Mouse (Mus musculus) MEL (cell line): ENCODE results near the gene Tunar. TPM values are rescaled to one million over a fixed set of nuclear protein-coding genes. Genes with fewer than 3 reads are reported as not detected.

Experiments used
- DNase-seq: peaks from one replicate; pipeline ENCODE4 v3.0.0; 2011; ENCODE audit warnings: low read depth, low spot score
- H3K27ac ChIP-seq: 2 replicates; pipeline ENCODE4 v1.5.1; 2012; ENCODE audit warnings: low read depth, mild to moderate bottlenecking, control low read depth, low read length, moderate library complexity; ENCODE audit not compliant: control insufficient read depth
- H3K27me3 ChIP-seq, 2 experiments: fragments of 150-350 bp in 1 of 2; sonication (generic) in 1 of 2; 2 replicates each; pipeline ENCODE4 v1.6.1; 2012; ENCODE audit warnings: low read length in 2 of 2, mild to moderate bottlenecking in 2 of 2, improper control_type of control experiment in 1 of 2, moderate library complexity in 1 of 2; ENCODE audit not compliant: insufficient read depth in 2 of 2, control insufficient read depth in 1 of 2
- H3K36me3 ChIP-seq, 2 experiments: 2 replicates each; pipeline ENCODE4 v1.6.1; 2012 to 2014; ENCODE audit warnings: low read length in 2 of 2, improper control_type of control experiment in 1 of 2, inconsistent platforms in 1 of 2, mild to moderate bottlenecking in 1 of 2; ENCODE audit not compliant: insufficient read depth in 2 of 2, control insufficient read depth in 1 of 2
- H3K4me1 ChIP-seq, 2 experiments: fragments of 150-350 bp in 1 of 2; sonication (generic) in 1 of 2; 2 replicates each; pipeline ENCODE4 v1.6.1; 2012; ENCODE audit warnings: low read length in 2 of 2, improper control_type of control experiment in 1 of 2, mild to moderate bottlenecking in 1 of 2; ENCODE audit not compliant: insufficient read depth in 2 of 2, control insufficient read depth in 1 of 2
- H3K4me3 ChIP-seq, 2 experiments: fragments of 150-350 bp in 1 of 2; sonication (generic) in 1 of 2; 2 replicates each; pipeline ENCODE4 v1.5.1; 2012; ENCODE audit warnings: low read depth in 2 of 2, low read length in 2 of 2, mild to moderate bottlenecking in 2 of 2, moderate library complexity in 2 of 2, control low read depth in 1 of 2, improper control_type of control experiment in 1 of 2; ENCODE audit not compliant: control insufficient read depth in 1 of 2, insufficient read depth in 1 of 2
- H3K79me2 ChIP-seq: 2 replicates; pipeline ENCODE4 v1.6.1; 2012; ENCODE audit warnings: mild to moderate bottlenecking, low read length, moderate library complexity; ENCODE audit not compliant: control insufficient read depth, poor library complexity, insufficient read depth
- H3K9ac ChIP-seq: 2 replicates; pipeline ENCODE4 v1.6.1; 2012; ENCODE audit warnings: low read depth, mild to moderate bottlenecking, control low read depth, low read length, moderate library complexity; ENCODE audit not compliant: control insufficient read depth, poor library complexity, severe bottlenecking
- H3K9me3 ChIP-seq: fragments of 150-350 bp; sonication (generic); replicated peaks from 2 replicates; pipeline ENCODE4 v1.6.1; 2012; ENCODE audit warnings: mild to moderate bottlenecking, low read length, improper control_type of control experiment, moderate library complexity; ENCODE audit not compliant: insufficient read depth
- CHD1 ChIP-seq: IDR thresholded peaks from 2 replicates; pipeline ENCODE4 v1.6.1; 2012; ENCODE audit warnings: low read depth, mild to moderate bottlenecking, inconsistent platforms, low read length, improper control_type of control experiment
- CTCF ChIP-seq, 3 experiments: IDR thresholded peaks in 2 of 3; conservative IDR thresholded peaks in 1 of 3; 2 replicates each; pipeline ENCODE4 v1.5.1; 2011 to 2012; ENCODE audit warnings: low read length in 3 of 3, low read depth in 2 of 3, mild to moderate bottlenecking in 2 of 3, improper control_type of control experiment in 1 of 3, inconsistent platforms in 1 of 3, mixed read lengths in 1 of 3, moderate library complexity in 1 of 3; ENCODE audit not compliant: control insufficient read depth in 1 of 3, insufficient read depth in 1 of 3, poor library complexity in 1 of 3, severe bottlenecking in 1 of 3
- EP300 ChIP-seq, 2 experiments: IDR thresholded peaks; 2 replicates each; pipeline ENCODE4 v1.6.1; 2011; ENCODE audit warnings: improper control_type of control experiment in 2 of 2, low read length in 2 of 2, low read depth in 1 of 2, mild to moderate bottlenecking in 1 of 2
- KAT2A ChIP-seq: conservative IDR thresholded peaks from 2 replicates; pipeline ENCODE4 v1.6.1; 2012; ENCODE audit warnings: low read depth, low read length, improper control_type of control experiment, inconsistent platforms
- MAFK ChIP-seq: IDR thresholded peaks from 2 replicates; pipeline ENCODE4 v1.6.1; 2011; ENCODE audit warnings: low read depth, mild to moderate bottlenecking, low read length, improper control_type of control experiment, borderline replicate concordance
- MAX ChIP-seq: IDR thresholded peaks from 2 replicates; pipeline ENCODE4 v1.6.1; 2011; ENCODE audit warnings: low read length, improper control_type of control experiment
- MEF2A ChIP-seq: IDR thresholded peaks from 2 replicates; pipeline ENCODE4 v1.6.1; 2014; ENCODE audit warnings: low read depth, mild to moderate bottlenecking, inconsistent platforms, low read length, improper control_type of control experiment; ENCODE audit not compliant: poor library complexity, insufficient replicate concordance, severe bottlenecking; ENCODE audit errors: extremely low read depth
- POLR2AphosphoS2 ChIP-seq: IDR thresholded peaks from 2 replicates; pipeline ENCODE4 v1.6.1; 2011; ENCODE audit warnings: low read length, improper control_type of control experiment
- POLR2AphosphoS5 ChIP-seq: IDR thresholded peaks from 2 replicates; pipeline ENCODE4 v1.6.1; 2012; ENCODE audit warnings: low read depth, borderline replicate concordance, mild to moderate bottlenecking, inconsistent platforms, low read length, moderate library complexity, mixed read lengths
- SIN3A ChIP-seq: IDR thresholded peaks from 2 replicates; pipeline ENCODE4 v1.6.1; 2012; ENCODE audit warnings: low read length, improper control_type of control experiment, inconsistent platforms
- USF1 ChIP-seq: IDR thresholded peaks from 2 replicates; pipeline ENCODE4 v1.6.1; 2014; ENCODE audit warnings: low read depth, mild to moderate bottlenecking, inconsistent platforms, low read length, improper control_type of control experiment, moderate library complexity
- ZKSCAN1 ChIP-seq: IDR thresholded peaks from 2 replicates; pipeline ENCODE4 v1.6.1; 2012; ENCODE audit warnings: low read depth, mild to moderate bottlenecking, inconsistent platforms, low read length, improper control_type of control experiment, moderate library complexity
- ZNF384 ChIP-seq: IDR thresholded peaks from 2 replicates; pipeline ENCODE4 v1.6.1; 2012; ENCODE audit warnings: low read depth, mild to moderate bottlenecking, inconsistent platforms, low read length, improper control_type of control experiment
- polyA plus RNA-seq, 2 experiments: library from polyadenylated mRNA; stranded (reverse) in 1 of 2; unstranded in 1 of 2; fragments of >175 nt in 1 of 2; fragments of >200 nt in 1 of 2; gene quantifications; 2 replicates each; pipeline versions ENCODE4 v1.2.1 to v1.2.4; 2012; ENCODE audit warnings: low replicate concordance in 2 of 2, low read depth in 1 of 2; ENCODE audit not compliant: insufficient read length in 2 of 2, insufficient read depth in 1 of 2, missing spikeins in 1 of 2
- total RNA-seq: library from RNA; depleted of rRNA; stranded (reverse); fragments of 300-350 nt; gene quantifications from 2 replicates; pipeline ENCODE4 v1.2.3, GENCODE M21; 2012; rRNA removed

Gene Tunar
- total and polyA plus RNA-seq, 3 experiments = not detected

GRCm38 (mm10) chr12:105432807-105433206 is 99.1 kb downstream of the Tunar start:
- H3K36me3 ChIP-seq = no peaks in the 10 kb centered on the region
- TF ChIP-seq CHD1 (no peak), MAFK (no peak), USF1 (no peak), EP300 (IDR thresholded peaks at IDR 0.05; ENCODE audit: low read depth in 1 of 2, low read length in 2 of 2) (no peak), POLR2AphosphoS2 (no peak), POLR2AphosphoS5 (no peak), KAT2A (no peak), SIN3A (no peak), ZNF384 (no peak), MAX (no peak), CTCF (IDR thresholded peaks at IDR 0.05 in 2 of 3, conservative IDR thresholded peaks at IDR 0.05 in 1 of 3; ENCODE audit: control insufficient read depth in 1 of 3, insufficient read depth in 1 of 3, low read depth in 2 of 3, low read length in 3 of 3, poor library complexity in 1 of 3, severe bottlenecking in 1 of 3) (no peak), ZKSCAN1 (no peak), MEF2A (no peak)
- TF ChIP-seq, all 39 proteins: peak for 0
- Histone ChIP-seq H3K27ac (no peak overlapping the region), H3K9me3 (no peaks in the 10 kb centered on the region), H3K9ac (no peak overlapping the region), H3K79me2 (no peaks in the 10 kb centered on the region), H3K4me1 (no peaks in the 10 kb centered on the region), H3K27me3 (no peaks in the 10 kb centered on the region), H3K4me3 (no peak overlapping the region)
- no peak for DNase-seq

Other genes with a start within 250 kb of the Tunar start
- not detected in 2 replicates for gene Tcl1b2, start 187.9 kb upstream of the Tunar start, total RNA-seq
- not detected for gene Tcl1b2, start 187.9 kb upstream of the Tunar start, polyA plus RNA-seq
- gene Tcl1b1, start 174.2 kb upstream of the Tunar start, total RNA-seq = not detected in 2 replicates
- not detected for gene Tcl1b1, start 174.2 kb upstream of the Tunar start, polyA plus RNA-seq
- gene Tcl1b5, start 157.5 kb upstream of the Tunar start, total RNA-seq = not detected in 2 replicates
- not detected for gene Tcl1b5, start 157.5 kb upstream of the Tunar start, polyA plus RNA-seq
- gene Tcl1b3, start 142.8 kb upstream of the Tunar start, total RNA-seq = not detected in 2 replicates
- not detected for gene Tcl1b3, start 142.8 kb upstream of the Tunar start, polyA plus RNA-seq
- not detected in 2 replicates for gene Tcl1b4, start 131.9 kb upstream of the Tunar start, total RNA-seq
- gene Tcl1b4, start 131.9 kb upstream of the Tunar start, polyA plus RNA-seq = not detected
- gene Tcl1, start 111.1 kb upstream of the Tunar start, total RNA-seq = not detected in 2 replicates
- gene Tcl1, start 111.1 kb upstream of the Tunar start, polyA plus RNA-seq = not detected
- gene D430019H16Rik, start 120.0 kb downstream of the Tunar start, total RNA-seq = not detected in 2 replicates
- gene D430019H16Rik, start 120.0 kb downstream of the Tunar start, polyA plus RNA-seq = not detected
- gene Bdkrb2, start 229.4 kb downstream of the Tunar start, total RNA-seq = not detected in 2 replicates
- gene Bdkrb2, start 229.4 kb downstream of the Tunar start, polyA plus RNA-seq = not detected